Mouse (Mus musculus) spleen, adult 12 weeks (tissue): ENCODE data around the gene Atn1.
"Not testable (repeated sequence)": the region's sequence is repeated elsewhere in the genome, so short reads cannot be mapped to it uniquely, and the experiment has no call there.

Experiments
- DNase-seq: peaks from one replicate; pipeline ENCODE4 v3.0.0; 2022; ENCODE audit warnings: low spot score

Atn1 gene

GRCm38 (mm10) chr6:124755831-124756595 lies at the start of gene Atn1, which contains the start of gene Gm45234:
TSS of gene Atn1 (minus strand) at chr6:124756524.
TSS of gene Gm45234 (minus strand) at chr6:124756021.
- DNase-seq, result no peak

GRCm38 (mm10) chr6:124805341-124806321 lies 49.3 kb upstream of the Atn1 start:
- peak; percentile 75 for DNase-seq

- DNase-seq, result no peak
Measured at GRCm38 (mm10) chr6:124804341-124804740, 48.0 kb upstream of the Atn1 start.

- not testable (repeated sequence) for DNase-seq
Measured at GRCm38 (mm10) chr6:124803691-124804090, 47.4 kb upstream of the Atn1 start.

GRCm38 (mm10) chr6:124803061-124803460 lies 46.7 kb upstream of the Atn1 start:
- no peak for DNase-seq

- not testable (repeated sequence) for DNase-seq
Measured at GRCm38 (mm10) chr6:124802400-124802799, 46.1 kb upstream of the Atn1 start.

GRCm38 (mm10) chr6:124796200-124796599 lies 39.9 kb upstream of the Atn1 start:
- DNase-seq, result no peak

GRCm38 (mm10) chr6:124795781-124796180 lies 39.5 kb upstream of the Atn1 start:
- DNase-seq, result no peak

- no peak for DNase-seq
Measured at GRCm38 (mm10) chr6:124791911-124792310, 35.6 kb upstream of the Atn1 start.

GRCm38 (mm10) chr6:124790121-124790520 lies 33.8 kb upstream of the Atn1 start:
- no peak for DNase-seq

- no peak for DNase-seq
Measured at GRCm38 (mm10) chr6:124789519-124789918, 33.2 kb upstream of the Atn1 start.

- no peak for DNase-seq
Measured at GRCm38 (mm10) chr6:124787722-124788121, 31.4 kb upstream of the Atn1 start.

GRCm38 (mm10) chr6:124786756-124787420 lies 30.6 kb upstream of the Atn1 start:
- no peak for DNase-seq

- no peak for DNase-seq
Measured at GRCm38 (mm10) chr6:124782436-124782835, 26.1 kb upstream of the Atn1 start.

- no peak for DNase-seq
Measured at GRCm38 (mm10) chr6:124780917-124781316, 24.6 kb upstream of the Atn1 start.

GRCm38 (mm10) chr6:124779984-124780416 lies 23.7 kb upstream of the Atn1 start:
- DNase-seq, result no peak

- no peak for DNase-seq
Measured at GRCm38 (mm10) chr6:124779222-124779983, 23.1 kb upstream of the Atn1 start, which contains the start of gene Lrrc23. TSS of gene Lrrc23 (minus strand) at chr6:124779727.

GRCm38 (mm10) chr6:124770511-124770910 lies 14.2 kb upstream of the Atn1 start:
- DNase-seq, result no peak

GRCm38 (mm10) chr6:124770013-124770412 lies 13.7 kb upstream of the Atn1 start:
- DNase-seq, result no peak

GRCm38 (mm10) chr6:124769101-124769765 lies 12.9 kb upstream of the Atn1 start, which contains the start of gene Eno2:
TSS of gene Eno2 (minus strand) at chr6:124769673.
- no peak for DNase-seq

GRCm38 (mm10) chr6:124768704-124769044 lies 12.3 kb upstream of the Atn1 start:
- DNase-seq, result no peak
